Mouse (Mus musculus): ENCODE results near the gene Selenos.

DNA sequence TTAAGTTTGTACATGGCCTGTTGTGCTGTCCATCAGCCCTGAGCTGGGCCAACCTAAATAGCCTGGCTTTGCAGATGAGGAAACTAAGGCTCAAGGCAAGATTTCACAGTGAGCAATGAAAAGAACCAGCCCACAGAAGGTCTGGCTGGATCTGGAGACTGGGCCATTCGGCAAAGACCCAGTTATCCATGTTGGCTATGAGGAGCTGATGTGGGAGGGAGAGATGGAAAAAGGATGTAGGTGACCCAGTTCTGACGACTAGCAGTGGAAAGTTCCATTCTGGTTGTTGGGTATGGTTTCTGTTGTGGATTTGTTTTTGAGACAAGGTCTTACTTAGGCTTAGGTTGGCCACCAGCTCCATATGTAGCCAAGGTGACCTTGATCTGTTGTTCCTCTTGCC is 8.6 kb downstream of the Selenos start:
- no peak for TF ChIP-seq POLR2A (IDR thresholded peaks at IDR 0.05; ENCODE audit: extremely low read depth, insufficient read depth, low read length)
- no peak for TF ChIP-seq CTCF (IDR thresholded peaks at IDR 0.05; ENCODE audit: extremely low read depth, insufficient read depth, low read length)
